Mouse (Mus musculus) v-Abl transformed pro-B cells (cell line): ENCODE measurements around the gene Cnnm2.

Experiments used
- in situ Hi-C, 2 experiments: fragments of 400-800 bp; cut with MboI; formaldehyde crosslinking; loops; one replicate each; pipeline ENCODE4 v1.15.1; 2025; ENCODE audit not compliant: unreplicated experiment in 2 of 2

The Cnnm2 gene

DNA sequence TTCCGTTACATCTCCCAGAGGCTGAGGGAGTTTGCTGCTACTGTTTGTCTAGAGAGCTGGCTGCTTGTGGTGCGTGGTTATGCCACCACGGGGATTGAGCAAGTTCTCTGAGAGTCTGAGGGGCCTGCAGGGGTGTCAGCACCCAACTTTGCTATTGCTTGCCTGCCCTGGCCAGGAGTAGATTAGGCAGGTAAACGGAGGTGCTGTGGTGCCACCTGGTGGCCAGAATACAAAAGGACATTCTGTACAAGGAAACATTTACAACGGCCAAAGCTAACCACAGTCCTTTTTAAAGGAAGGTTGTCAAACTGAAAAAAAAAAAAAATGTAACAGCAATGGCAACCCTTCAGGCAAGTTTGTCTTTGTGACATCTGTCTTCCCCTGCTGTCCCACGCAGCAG, 108.1 kb downstream of the Cnnm2 start:
- in situ Hi-C loops = loop anchor here (5.0 to 25.0 kb wide), 3 partner anchors 107 to 757 kb away; partner anchors contain the start of genes Cnnm2 (in 2 of the 2) and Cyp17a1 (in 2 of the 2)

DNA sequence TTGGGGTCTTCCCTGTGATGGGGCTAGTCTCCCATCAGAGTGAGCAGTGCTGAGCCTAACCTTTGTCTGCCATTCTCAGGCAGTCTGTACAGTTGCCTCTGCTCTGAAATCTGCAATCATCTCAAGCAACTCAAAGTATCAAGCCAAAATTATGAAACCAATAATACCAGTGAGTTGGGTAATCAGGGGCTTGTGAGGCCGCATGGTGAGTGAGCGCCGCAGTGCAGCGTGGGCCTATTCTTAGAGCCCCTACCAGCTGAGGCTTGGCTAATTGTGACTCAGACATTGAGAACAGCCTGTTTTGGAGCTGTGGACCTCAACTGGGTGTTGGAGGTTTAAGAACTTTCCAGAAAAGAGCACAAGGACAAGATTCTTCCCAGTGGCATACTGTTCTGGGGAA, 109.7 kb downstream of the Cnnm2 start:
- in situ Hi-C loops = loop anchor here (10.0 to 25.0 kb wide), 2 partner anchors 286 to 759 kb away; no protein-coding TSS in a partner anchor

DNA sequence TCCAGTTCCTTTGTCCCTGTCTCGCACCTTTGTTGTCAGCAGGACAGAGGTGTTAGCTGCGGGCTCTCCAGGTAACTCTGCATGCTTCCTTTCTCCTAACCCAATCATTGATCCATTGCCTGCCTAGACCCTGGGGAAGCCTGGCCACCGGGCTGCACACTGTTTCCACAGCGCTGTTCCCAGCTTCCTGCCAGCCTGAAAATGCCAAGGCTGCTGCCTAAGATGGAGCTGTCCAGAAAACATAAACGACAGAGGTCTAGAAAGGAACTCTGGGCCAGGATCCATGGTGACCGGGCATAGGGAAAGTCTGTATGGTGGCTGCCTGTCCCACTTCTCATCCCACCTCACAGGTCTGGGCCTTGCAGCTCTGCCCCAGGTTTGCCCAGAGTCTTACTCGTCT, 110.3 kb downstream of the Cnnm2 start:
- in situ Hi-C loops = loop anchor here (10.0 to 25.0 kb wide), 2 partner anchors 287 to 759 kb away; no protein-coding TSS in a partner anchor

DNA sequence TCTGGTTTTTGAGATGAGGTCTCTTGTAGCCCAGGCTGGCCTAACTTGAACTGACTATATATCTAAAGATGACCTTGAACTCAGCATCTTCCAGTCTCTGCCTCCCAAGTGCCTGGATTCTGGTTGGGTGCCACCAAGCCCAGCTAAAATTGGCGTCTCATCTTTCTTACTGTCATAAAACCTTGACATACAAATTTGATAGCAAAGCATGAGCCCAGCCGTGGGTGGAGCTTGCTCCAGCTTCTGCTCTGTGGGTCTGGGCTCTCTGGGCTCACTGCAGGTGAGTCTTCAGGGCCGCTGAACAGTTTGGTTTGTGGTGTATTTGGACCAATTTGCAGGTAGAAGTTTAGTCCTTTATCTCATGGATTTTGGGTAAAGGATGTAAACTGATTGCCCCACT, 112.5 kb downstream of the Cnnm2 start:
- in situ Hi-C loops = loop anchor here (10.0 to 25.0 kb wide), 2 partner anchors 289 to 762 kb away; no protein-coding TSS in a partner anchor

DNA sequence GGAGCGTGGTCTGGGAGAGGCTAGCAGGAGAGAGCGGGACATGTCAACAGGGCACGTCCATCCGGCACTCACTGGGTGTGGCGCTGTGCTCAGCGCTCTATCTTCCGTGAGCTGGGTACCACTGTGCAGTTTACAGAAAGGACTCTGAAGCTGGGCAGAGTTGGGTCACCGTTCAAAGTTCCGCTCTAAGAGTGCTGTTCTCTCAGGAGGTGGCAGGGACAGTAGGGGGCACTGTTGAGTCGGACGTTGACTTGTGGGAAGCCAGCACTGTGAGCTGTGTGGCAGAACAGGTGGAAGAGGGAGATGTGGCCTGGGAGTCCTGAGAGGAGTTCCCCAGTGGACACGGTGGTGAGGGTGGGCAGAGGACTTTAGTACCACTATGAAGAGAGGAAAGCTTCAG, 114.4 kb downstream of the Cnnm2 start:
- in situ Hi-C loops = loop anchor here (5.0 to 10.0 kb wide), 4 partner anchors 112 to 291 kb away; no protein-coding TSS in a partner anchor

DNA sequence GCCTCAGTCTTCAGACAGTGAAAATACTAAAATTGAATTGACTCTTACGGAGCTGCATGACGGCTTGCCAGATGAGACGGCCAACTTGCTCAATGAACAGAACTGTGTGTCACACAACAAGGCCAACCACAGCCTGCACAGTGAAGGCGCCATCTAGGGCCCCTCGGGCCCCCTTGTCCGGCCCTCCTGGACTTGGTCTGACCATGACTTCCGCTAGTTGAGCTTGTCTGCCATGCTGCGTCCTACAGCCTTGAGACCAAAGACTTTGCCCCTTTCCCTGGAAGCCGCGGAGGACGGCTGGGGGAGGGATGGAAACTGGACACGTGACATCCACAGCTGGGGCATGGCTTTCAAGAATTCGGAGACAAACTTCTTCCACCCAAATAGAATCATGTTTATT, 116.5 kb downstream of the Cnnm2 start:
- in situ Hi-C loops = loop anchor here (5.0 to 10.0 kb wide), 4 partner anchors 109 to 293 kb away; no protein-coding TSS in a partner anchor

DNA sequence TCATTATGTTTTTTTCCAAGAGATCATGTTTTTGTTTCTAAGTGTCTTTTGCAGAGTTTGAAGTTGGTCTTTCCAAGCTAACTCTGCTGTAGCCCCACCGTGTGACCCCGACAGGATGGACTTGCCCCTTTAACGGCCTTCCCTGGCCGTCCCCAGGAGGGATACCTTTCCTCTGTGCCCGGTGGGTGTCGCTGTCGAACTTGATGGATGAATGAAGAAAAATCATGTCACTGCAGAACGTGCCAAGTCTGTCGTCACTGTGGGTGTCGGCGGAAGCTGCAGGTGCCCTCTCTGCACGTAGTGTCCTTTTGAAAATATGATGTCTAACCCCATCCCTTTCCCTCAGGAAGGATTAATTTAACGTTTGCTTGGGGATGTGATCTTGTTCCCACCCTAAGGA, 117.0 kb downstream of the Cnnm2 start:
- in situ Hi-C loops = loop anchor here (5.0 to 10.0 kb wide), 4 partner anchors 109 to 294 kb away; no protein-coding TSS in a partner anchor

DNA sequence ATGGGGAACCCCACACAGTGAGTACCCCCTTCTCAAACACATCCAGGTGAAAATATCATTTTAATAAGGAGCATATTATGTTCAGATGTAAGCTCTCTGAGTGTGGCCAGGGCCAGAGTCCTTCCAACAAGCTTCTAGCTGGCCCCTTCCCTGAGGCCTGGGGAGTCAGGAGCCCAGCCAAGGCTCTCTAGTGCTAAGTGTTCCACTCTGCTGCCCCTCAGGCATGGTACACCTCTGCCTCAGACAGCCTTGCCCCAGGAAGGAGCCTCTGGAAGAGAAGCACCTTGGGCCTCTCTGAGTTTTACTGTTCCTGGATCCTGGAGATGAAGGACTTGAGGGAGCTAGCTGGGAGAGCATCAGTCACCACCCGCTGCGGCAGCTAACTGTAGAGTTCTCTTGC, 118.5 kb downstream of the Cnnm2 start:
- in situ Hi-C loops = loop anchor here (5.0 to 10.0 kb wide), 4 partner anchors 107 to 295 kb away; no protein-coding TSS in a partner anchor

DNA sequence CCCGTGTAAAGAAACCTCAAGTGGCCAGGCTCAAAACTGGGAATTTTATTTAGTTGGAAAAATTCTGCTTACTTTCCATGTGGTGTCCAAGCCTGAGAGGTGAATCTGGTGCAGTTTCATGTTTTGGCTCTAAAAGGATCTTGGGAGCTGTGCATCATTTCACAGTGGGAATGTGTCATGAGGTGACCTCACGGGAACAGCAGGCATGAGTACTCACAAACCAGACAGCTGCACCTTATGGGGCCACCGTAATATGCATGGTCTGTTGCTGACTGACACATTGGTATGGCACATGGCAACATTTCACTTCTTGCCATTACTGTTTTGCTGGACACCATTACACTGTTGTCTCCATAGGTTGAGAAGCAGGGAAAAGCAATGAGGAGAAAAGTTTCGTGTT, 124.0 kb downstream of the Cnnm2 start:
- in situ Hi-C loops = loop anchor here in 1 of 2 experiments (5.0 kb wide), 1 partner anchor 42 kb away; no protein-coding TSS in a partner anchor

DNA sequence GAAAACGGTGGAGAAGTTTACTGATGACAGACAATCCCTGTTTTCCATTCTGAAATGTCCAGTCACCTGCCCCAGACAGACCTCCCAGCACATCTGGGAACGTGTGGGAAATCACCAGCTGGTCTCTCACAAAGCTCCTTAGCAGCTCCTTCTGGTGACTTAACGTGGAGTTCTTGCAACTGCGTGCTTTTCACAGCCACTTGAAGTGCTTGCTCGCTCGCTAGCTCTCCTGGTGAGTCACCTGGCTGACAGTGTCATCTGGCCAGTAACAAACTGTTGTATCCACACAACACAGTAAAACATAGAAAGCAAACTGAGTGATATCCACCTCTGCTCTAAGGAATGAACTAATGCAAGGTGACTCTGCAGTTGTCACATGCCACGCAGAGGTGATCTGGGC, 125.4 kb downstream of the Cnnm2 start:
- in situ Hi-C loops = loop anchor here in 1 of 2 experiments (5.0 kb wide), 1 partner anchor 40 kb away; no protein-coding TSS in a partner anchor

DNA sequence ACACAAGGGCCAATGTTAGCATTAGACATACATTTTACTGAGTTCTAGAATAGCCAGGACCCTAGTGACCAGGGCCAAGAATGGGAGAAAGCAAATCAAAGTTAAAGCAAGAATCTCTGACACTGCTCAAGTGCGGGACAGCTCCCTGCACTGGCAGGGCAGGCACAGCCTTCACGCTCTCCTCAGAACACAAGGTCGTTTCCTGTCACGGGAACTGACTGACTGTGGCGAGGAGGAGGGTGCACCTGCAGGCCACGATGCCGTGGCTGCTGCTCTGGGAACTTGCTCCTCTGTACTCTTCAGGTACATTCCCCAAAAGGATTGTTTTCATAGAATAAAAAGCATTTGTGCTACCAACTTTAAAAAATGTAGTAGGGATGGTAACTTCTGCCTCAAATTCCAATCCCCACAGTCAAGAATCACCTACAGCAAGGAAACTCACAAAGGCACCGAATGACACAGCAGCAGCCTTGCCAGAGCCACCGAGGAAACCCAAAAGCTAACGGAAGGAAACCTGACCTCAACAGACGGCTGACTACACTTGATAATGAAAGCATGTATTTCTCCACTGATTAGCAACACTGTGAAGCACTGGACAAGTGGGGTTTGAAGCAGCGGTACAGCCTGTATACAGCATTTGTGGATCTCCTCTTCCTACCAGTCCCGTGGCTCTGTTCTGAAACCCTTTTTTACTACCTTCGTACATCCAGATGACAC, 126.6 kb downstream of the Cnnm2 start:
- in situ Hi-C loops = loop anchor here in 1 of 2 experiments (5.0 kb wide), 1 partner anchor 39 kb away; no protein-coding TSS in a partner anchor

DNA sequence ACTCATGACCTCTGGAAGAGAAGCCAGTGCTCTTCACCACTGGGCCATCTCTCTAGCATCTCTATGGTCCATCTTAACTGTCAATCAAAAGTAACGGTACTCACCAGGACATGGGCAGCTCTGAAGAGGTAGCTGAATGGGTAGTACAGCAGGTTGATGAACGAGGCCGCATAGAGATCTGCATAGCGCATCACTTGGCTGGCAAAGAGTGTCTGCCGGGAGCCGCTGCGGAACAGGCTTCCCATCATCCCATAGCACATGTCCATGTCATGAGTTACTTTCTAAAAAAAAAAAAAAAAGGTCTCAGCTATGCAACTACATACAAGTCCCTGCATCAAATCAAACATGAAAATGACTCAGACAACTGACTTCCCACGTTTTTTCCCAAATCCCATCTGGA, 128.3 kb downstream of the Cnnm2 start:
- in situ Hi-C loops = loop anchor here in 1 of 2 experiments (5.0 kb wide), 1 partner anchor 38 kb away; no protein-coding TSS in a partner anchor

DNA sequence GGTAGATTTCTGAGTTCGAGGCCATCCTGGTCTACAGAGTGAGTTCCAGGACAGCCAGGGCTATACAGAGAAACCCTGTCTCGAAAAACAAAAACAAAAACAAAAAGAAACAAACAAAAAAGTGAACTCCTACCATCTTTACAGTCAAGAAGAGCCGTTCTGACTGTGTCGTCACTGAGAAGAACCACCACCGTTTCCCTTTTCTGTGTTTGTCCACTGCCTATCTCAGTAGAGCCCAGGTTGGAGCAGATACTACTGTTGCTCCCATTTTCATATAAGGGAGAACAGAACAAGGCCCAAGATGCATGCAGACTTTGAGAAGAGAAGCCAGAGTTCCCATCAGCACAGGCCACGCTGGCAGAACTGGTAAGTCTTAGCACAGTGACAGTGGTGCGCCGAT, 129.3 kb downstream of the Cnnm2 start:
- in situ Hi-C loops = no loop called here

DNA sequence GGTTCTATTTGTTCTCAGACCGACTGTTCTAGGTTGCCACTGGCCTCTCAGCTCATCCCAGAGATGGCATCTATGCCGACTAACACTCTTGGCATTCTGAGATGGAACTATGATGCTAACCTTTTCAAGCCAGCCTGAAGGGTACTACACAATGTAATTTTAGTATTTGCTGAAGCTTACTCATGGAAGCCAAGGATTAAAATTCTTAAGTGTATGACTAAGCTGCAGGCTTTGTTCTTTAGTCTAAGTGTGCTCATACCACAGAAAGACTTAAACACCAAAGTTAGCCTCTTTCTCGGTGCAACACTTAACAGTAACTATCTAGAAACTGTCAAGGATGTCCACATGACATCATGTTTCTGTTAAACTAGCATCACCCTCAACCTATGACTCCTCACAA, 131.5 kb downstream of the Cnnm2 start:
- in situ Hi-C loops = no loop called here

DNA sequence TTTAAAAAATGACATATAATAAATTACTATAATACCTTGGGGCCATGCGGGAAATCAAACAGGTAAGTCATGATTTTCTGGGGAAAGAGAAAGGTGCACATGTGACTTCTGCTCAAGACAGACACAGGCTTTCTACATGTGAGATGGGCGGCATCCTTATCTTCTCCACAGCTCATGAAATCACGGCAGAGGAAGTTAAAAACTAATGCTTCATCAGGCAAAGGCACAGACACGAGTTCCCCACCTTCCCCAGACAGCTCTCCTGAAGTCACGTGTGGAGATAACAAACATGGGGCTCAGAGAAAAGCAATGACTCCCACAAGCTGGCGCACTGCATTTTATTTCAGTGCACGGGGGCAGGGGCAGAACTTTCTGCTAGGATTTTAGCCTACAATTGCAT, 132.1 kb downstream of the Cnnm2 start:
- in situ Hi-C loops = no loop called here

DNA sequence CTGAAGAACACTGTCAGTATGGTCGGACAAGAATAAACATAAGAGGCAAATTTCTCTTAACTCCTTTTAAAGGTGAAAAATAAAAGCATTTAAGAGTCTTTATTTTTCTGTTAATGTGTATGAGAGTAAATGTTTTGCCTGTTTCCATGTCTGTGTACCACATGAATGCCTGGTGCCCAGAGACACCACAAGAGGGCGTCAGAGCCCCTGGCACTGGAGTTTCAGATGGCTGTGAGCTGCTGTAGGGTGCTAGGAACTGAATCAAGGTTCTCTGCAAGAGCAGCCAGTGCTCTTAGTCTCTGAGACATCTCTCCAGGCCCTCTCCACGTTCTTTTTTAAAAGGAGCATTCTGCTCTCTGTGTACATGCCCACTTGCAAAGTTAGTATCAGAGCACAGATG, 135.7 kb downstream of the Cnnm2 start:
- in situ Hi-C loops = no loop called here

DNA sequence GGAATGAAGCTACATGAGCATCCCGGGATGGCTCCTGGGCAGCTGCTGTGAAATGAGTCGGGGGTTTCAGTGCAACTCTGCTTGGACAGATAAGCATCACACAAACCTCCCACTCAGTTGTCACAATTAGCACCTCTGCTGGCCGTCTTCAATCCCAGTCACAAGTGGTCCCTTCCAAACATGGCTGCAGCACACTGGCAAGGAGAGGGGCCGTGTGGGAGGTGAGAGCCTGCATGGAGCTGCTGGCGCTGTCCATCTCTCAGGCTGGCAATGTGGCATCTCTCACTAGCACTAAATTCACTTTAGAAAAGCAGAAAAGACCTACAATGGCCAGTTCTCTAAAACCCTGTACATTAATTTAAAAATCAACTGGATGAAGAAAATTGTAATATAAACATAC, 136.8 kb downstream of the Cnnm2 start:
- in situ Hi-C loops = no loop called here

DNA sequence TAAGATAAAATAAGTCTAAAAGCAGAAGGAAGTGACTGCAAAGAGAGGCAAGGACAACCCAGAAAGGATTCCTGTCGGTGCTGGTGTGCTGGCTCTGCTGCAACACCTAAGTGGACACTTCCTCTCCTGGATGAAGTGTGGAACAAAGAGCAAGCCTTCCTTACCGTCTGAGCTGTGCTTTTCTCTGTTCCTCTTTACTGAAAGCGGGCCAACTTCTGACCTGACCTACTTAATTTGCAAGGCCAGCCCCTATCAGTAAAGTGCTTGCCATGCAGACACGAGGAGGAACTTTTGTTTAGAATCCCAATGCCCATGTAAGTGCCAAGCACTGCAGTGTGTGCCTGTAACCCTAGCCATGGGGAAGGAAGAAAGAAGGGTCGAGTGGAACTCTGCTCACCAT, 137.9 kb downstream of the Cnnm2 start:
- in situ Hi-C loops = no loop called here

DNA sequence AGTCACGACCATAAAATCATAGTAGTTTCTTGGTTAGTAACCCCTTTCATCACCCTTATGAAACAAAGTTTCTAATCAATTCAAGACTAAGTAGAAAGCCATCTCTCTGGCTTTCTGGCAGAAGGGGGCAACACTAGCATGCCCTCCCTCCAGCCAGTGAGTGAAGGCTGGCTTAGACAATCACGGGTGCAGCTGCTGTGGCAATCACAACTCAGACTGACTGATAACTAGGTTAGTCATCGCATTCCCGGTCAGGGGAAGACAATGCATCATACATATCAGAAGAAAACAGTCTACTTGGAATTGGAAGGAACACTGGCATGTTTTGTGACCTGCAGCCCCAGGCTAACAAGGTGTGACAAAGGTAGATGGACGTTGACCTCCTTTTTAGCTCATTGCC, 138.5 kb downstream of the Cnnm2 start:
- in situ Hi-C loops = no loop called here

DNA sequence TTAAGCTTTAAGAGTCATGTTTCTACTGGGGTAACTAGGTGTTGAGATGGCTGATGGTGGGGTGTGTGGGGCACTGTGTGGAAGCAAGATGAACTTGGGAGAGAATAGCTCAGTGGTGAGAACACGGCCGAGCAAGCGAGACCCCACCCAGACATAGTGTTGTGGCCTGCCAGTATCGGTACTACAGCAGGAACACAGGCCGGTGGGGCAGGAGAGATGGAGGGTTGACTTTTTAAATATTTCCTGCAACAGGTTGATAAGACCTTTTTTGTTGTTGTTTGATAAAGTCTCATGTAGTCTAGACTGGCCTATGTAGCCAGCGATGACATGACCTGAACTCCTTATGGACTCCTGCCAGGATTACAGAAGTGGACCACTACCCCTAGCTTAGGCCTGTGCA, 139.4 kb downstream of the Cnnm2 start:
- in situ Hi-C loops = no loop called here

DNA sequence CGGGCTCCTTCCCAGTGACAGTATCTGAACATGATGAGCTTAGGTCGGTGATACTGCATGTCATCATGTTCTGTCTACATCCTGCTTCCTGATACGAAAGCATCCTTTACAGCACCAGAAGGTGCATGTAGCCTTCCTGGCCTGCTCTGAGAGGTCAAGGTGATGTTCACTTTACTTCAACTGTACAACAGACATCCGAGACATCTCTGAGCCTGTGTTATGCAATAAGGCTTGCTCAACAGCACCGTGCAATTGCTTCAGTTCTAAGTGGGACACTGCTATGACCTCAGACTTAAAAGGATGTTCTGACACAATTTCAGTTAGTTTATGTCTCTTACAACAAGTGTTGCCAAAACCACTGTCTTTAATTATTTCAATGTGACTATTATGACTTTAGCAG, 139.9 kb downstream of the Cnnm2 start:
- in situ Hi-C loops = no loop called here

DNA sequence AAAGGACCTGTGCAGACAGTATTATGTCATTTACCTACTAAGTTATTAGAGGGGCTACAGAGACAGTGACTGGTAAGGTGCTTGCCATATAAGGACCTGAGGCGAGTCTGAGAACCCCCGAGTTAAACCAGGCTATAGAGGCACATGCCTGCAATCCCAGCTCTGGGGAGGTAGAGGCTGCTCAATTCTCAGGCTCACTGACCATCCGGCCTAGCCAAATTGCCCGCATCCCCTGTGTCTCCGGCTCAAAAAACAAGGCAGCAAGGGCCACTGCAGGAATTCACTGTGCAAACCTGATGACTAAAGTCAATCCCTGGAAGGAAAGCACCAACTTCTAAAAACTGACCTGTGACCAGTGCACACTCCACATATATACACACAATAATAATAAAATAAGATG, 142.0 kb downstream of the Cnnm2 start:
- in situ Hi-C loops = no loop called here
